Mouse (Mus musculus): Measurements from ENCODE around the gene Lfng.

GRCm38 (mm10) chr5:140611021-140611583 is 4.0 kb downstream of the Lfng start:
- TF ChIP-seq CTCF (IDR thresholded peaks at IDR 0.05; ENCODE audit: control insufficient read depth, insufficient read depth, insufficient replicate concordance, low read depth, low read length) (no peak), POLR2A (IDR thresholded peaks at IDR 0.05; ENCODE audit: control insufficient read depth, low read depth, low read length) (no peak)
